Mouse (Mus musculus): ENCODE data around the gene Kdm4c.

GRCm38 (mm10) chr4:74280170-74280569 lies 37.9 kb downstream of the Kdm4c start:
- TF ChIP-seq CTCF (IDR thresholded peaks at IDR 0.05; ENCODE audit: insufficient read depth, low read length) (no peak), POLR2A (IDR thresholded peaks at IDR 0.05; ENCODE audit: borderline replicate concordance, extremely low read depth, low read depth, low read length) (no peak)
